Mouse (Mus musculus): ENCODE data around the gene Ipo13.
A peak's percentile ranks its signal among the peaks of the same experiment; 100 is the strongest.

Gene Ipo13

DNA sequence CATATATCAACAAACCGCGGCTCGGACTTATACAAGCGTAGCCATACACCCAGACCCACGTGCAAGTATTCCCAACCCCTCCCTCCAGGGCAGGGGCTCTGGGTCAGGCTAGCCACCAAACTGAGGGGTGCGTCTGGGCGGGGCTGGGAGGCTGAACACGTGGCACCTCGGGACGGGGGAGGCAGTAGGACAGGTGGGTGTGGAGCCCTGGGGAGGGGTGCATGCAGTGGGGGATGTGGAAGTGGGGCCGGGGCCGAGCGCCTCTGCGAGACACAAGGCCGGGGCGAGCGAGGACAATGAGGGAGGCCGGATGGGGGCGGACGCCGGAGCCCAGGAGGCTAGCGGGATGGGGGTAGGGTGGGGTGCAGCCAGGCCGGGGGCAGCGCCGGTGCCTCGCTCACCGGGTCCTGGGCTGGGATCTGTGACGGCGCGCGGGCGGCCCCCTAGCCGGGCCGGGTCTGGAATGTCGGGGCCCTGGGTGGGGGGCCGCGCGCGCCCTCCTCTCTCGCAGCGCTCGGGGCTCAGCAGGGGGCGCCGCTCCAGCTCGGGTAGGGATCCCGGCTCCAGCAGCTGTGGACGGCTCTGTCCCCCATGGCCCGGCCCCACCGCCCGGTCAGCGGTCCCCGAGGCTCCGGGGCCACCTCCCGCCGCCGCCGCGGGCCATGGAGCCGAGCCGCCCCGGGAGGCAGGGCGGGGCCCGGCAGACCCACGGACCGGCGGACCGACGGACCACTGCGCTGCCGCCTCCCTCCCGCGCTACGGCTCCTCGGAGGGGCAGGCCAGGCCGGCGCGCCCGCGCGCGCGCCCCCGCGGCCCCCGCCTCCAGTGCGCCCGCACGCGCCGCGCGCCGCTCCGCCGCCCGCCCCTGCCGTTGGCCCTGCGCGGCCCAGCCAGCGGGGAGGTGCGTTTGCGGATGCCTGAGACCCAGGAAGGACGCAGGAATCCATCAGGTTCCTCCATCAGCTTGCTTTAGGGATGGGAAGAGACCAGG lies 31.8 kb downstream of the Ipo13 start, which contains the start of gene B4galt2:
B4galt2 (minus strand) TSS at position 787 of the 991 bp plus-strand sequence.
- no peak for DNase-seq (ENCODE audit: low spot score)

DNA sequence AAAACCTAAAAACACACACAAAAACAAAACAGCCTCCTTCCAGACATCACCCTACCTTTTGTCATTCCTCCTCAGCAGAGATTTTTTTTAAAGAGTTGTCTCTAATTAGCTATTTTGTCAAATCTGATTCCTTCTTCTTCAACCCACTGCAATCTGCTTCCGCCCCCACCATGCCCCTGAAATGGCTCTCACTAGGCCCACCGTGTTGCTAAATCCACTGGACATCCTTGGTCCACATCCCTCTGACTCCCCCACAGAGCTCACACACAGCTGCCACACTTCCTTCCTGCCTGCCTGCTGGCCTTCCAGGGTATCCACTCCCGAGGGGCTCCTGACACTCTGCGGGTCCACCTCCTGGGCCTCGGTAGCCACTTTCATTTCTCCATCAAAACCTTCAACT lies 36.1 kb downstream of the Ipo13 start:
- no peak for DNase-seq (ENCODE audit: low spot score)

GRCm38 (mm10) chr4:117878301-117878700 lies 36.5 kb downstream of the Ipo13 start:
- no peak for DNase-seq (ENCODE audit: low spot score)

- no peak for DNase-seq (ENCODE audit: low spot score)
These were observed 41.2 kb downstream of the Ipo13 start for GRCm38 (mm10) chr4:117873615-117874014.

- DNase-seq (ENCODE audit: low spot score) = no peak
These were observed 42.3 kb downstream of the Ipo13 start, which contains the start of gene Ccdc24 for GRCm38 (mm10) chr4:117872471-117872886. Gene Ccdc24, minus strand, starts transcription at chr4:117872557.

GRCm38 (mm10) chr4:117871787-117872186 lies 43.0 kb downstream of the Ipo13 start:
- no peak for DNase-seq (ENCODE audit: low spot score)

- no peak for DNase-seq (ENCODE audit: low spot score)
These were observed 44.4 kb downstream of the Ipo13 start for GRCm38 (mm10) chr4:117870437-117870836.

DNA sequence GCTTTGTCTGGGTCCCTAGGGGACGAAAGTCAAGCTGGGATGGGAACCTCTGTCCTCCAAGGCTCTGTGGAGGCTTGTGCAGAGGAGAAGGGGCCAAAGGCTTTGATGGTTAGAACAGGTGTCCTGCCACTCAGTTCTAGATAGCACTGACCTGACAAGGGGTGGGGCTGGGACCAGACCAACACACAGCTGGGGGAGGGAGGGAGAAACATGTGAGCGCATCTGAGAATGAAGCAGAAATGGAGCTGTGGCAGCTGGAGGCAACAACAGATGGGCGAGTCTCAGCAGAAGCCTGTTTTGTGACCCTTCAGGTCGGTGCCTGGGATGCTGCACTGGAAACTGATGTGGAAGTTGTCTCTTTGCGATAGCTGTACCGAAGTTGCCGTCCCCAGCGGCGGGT lies 45.5 kb downstream of the Ipo13 start:
- no peak for DNase-seq (ENCODE audit: low spot score)

DNA sequence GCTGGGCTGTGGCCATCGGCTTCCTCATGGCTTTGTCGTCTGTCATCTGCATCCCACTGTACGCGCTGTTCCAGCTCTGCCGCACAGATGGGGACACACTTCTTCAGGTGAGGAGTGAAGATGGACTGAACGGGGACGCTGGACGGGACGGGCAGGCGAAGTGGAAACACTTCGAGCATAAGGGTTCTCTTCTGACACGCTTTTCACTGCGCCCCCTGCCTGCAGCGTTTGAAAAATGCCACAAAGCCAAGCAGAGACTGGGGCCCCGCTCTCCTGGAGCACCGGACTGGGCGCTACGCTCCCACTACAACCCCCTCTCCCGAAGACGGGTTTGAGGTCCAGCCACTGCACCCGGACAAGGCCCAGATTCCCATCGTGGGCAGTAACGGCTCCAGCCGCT lies 47.0 kb downstream of the Ipo13 start:
- peak; percentile 43 for DNase-seq (ENCODE audit: low spot score)

- DNase-seq (ENCODE audit: low spot score) = no peak
These were observed 47.8 kb downstream of the Ipo13 start for GRCm38 (mm10) chr4:117867000-117867399.

DNA sequence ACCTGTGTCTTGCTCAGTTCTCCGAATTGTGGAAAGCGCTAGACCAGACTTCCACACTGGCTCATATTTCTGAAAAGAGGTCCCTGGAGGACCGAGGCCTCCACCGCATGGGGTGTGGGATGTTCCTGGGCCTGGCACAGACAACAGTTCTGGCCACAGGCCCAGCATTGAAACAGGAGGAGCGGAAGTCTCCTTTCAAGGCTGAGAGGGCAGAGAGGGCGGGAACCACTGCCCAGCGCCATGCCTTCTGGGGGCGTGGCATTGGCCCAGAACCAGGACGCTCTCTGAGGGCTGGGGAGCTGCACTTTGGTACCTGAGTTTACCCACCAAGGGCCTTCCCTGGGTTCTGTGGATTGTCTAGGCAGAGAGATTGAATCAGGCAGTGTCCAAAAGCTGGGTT lies 48.7 kb downstream of the Ipo13 start:
- no peak for DNase-seq (ENCODE audit: low spot score)

- no peak for DNase-seq (ENCODE audit: low spot score)
These were observed 52.0 kb downstream of the Ipo13 start for GRCm38 (mm10) chr4:117862823-117863222.

GRCm38 (mm10) chr4:117860570-117860969 lies 54.2 kb downstream of the Ipo13 start:
- DNase-seq (ENCODE audit: low spot score) = no peak

GRCm38 (mm10) chr4:117858794-117859193 lies 56.0 kb downstream of the Ipo13 start:
- peak; percentile 44 for DNase-seq (ENCODE audit: low spot score)

- no peak for DNase-seq (ENCODE audit: low spot score)
These were observed 59.7 kb downstream of the Ipo13 start for GRCm38 (mm10) chr4:117855146-117855545.

DNA sequence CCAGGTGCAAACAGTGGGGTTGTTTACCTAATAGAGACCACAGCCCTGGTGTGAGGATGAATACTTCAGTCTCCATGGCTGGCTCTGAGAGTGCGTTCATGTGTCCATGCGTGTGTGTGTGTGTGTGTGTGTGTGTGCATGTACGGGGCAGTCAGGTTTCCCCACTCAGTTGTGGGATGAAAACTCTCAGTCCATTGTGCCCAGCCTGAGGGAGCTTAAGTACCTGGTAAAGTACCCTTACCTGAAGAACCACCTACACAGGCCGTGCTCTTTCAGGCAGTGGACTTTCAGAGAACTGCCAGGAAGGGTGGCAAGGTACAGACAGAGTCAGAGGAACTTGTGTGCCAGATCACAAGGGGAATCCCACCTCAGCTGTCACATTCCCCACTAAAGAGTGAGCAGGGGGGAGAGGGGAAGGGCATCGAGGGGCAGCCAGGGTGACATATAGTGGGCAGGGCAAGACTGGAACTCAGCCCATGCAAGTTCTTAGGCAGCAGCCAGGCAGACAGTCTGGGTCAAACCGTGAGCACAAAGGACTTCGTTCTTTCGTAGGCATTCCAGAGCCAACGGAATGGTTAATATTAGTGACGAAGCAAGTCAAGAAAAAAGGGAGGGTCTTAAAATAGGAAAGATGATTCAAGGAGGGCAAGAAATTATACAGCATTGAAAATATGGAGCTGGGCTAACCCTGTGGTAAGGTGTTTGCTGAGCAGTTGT lies 62.5 kb downstream of the Ipo13 start:
- no peak for DNase-seq (ENCODE audit: low spot score)

DNA sequence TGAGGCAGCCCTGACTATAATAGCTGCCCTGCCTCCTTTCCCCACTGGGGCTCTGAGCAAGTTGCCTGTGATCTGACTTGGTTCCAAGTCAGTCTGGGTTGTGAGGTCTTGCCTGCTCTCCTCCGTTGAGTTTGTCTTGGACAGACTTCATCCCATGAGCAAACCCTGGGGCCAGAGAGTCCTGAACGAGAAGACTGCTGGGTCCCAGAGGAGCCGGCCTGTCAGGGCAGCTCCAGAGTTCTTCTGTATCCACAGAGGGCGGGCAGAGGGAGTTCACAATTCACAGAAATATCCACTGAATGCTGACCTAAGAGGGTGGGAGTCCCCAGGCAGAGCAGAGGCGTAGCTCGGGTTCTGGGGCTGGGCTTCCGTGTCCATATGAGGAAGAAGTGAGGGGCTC lies 63.9 kb downstream of the Ipo13 start:
- DNase-seq (ENCODE audit: low spot score) = no peak

DNA sequence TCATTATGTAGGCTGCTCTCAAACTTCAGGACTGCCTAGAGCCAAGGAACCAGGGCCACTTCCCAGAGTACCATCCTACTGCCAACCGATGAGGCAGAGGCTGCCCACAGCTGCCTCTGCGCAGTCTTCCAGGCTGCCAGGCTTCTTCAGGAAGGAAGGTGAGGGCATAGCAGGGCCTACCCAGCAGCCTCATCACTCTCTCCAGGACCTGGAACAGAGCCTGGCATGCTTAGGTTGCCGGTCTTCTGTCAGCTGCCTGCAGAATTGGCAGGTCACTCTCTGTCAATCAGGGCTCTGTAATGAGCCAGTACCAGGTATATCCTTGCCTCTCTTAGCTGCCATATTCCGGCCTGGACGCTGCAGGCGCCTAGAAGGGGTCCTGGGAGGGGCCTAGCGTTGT lies 64.6 kb downstream of the Ipo13 start:
- DNase-seq (ENCODE audit: low spot score) = no peak

- DNase-seq (ENCODE audit: low spot score) = no peak
These were observed 65.3 kb downstream of the Ipo13 start for GRCm38 (mm10) chr4:117849506-117849905.

GRCm38 (mm10) chr4:117849063-117849462 lies 65.7 kb downstream of the Ipo13 start:
- DNase-seq (ENCODE audit: low spot score) = no peak

DNA sequence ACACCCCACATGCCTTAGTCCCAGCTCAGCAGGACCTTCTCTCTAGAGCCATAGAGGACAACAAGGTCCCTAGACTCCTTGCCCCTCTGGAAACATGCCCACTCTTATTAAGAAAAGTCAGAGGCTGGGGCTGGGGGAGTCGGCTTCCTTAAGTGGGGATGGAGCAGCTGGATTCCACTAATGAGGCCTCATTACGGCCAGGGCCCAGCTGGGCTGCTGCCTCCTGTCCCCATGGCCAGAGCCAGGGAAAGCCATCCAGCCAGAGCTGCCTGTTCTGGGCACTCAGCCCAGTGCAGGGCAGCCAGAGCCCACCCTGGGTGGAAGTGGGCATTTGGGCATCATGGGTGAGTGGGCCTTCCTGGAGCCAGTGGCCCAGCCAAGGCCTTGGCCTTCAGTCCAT lies 67.8 kb downstream of the Ipo13 start:
- DNase-seq (ENCODE audit: low spot score) = no peak

DNA sequence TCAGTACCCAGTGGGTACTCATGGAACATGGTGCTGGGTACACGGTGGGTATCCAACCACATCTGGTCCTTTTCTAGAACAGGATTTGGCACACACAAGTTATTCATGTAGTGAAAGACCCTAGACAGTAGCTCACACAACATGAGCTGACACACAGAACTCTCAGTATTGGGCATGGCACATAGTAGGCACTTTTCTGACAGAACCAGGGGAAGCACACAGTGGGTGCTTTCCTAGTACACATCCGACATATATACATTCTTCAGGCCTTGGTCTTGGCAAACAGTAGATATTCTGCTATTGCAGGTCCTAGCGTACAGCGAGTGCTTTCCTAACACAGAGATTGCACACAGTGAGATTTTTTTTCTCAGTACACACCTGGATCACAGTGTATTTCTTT lies 68.5 kb downstream of the Ipo13 start:
- no peak for DNase-seq (ENCODE audit: low spot score)

GRCm38 (mm10) chr4:117845316-117845715 lies 69.5 kb downstream of the Ipo13 start:
- DNase-seq (ENCODE audit: low spot score) = no peak
